Mouse (Mus musculus) cerebellum, adult (tissue): Measurements from ENCODE around the gene Emp3.

ENCODE experiments used
- ATAC-seq: cut with Nextera tagmentation; 2 replicates; pipeline ENCODE4 v1.9.2; 2017; ENCODE audit warnings: mild to moderate bottlenecking, moderate library complexity, mixed read lengths; ENCODE audit not compliant: insufficient number of reproducible peaks, low FRiP score, low TSS enrichment

Gene Emp3

GRCm38 (mm10) chr7:45872624-45873023 lies 48.6 kb downstream of the Emp3 start, which contains the start of gene Kdelr1:
Kdelr1 (plus strand) TSS chr7:45872772.
- peak; percentile 67; the same call in 1 of the 2 replicates for ATAC-seq

- no peak for ATAC-seq
Observed at GRCm38 (mm10) chr7:45870282-45871058, 50.7 kb downstream of the Emp3 start.

- no peak for ATAC-seq
Observed at GRCm38 (mm10) chr7:45869787-45870186, 51.4 kb downstream of the Emp3 start.

GRCm38 (mm10) chr7:45869107-45869670 lies 52.0 kb downstream of the Emp3 start:
- ATAC-seq: no peak
